Mouse (Mus musculus) thymus, postnatal 4 days (tissue): ENCODE results near the gene Dpf3.

Experiments used
- DNase-seq: peaks from one replicate; pipeline ENCODE4 v3.0.0; 2021

Dpf3 gene

DNA sequence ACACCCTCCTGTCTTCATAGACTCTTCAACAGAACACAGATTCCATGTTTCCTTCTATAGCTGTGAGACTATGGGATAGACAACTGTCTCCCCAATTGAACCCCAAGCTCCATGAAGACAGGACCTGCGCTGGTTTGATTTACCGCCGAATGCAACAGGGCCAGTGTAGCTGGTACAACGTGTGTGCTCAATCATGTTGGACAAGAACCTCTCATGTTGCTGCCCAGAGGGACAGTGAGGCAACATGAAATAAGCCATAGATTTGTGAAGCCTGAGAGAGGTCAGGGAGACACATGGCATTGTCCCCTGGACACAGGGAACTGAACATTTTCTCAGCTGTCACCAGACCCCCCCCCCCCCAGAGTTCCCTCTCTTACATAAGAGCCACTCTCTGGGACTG is 21.5 kb downstream of the Dpf3 start:
- DNase-seq: no peak

- DNase-seq: no peak
Observed at GRCm38 (mm10) chr12:83460272-83460671, 27.2 kb downstream of the Dpf3 start.

DNA sequence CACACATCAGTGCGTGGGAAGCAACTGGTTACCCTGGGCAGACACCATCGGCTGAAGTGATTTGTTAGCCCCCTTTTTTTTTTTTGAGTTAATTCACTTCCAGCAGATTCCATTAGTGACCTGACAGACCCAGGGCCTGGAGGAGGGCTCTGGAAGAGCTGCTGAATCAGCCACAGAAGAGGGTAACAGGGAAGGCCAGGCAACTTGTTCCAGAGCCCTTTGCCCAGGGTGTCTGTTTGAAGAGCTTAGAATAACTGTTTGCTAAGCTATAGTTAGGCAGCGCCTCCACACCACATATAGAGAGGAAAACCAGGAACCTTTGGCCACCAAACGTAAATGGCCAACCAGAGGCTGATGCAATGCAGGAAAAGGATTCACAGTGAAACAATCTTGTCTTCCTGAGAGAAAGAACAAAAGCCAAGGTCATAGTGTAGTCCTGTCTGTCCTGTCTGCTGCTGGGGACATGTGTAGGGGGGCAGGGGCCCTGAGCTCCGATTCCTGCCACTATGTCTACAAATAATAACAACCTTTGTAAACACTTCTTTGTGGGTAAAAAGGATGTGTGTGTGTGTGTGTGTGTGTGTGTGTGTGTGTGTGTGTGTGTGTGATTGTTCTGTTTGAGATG is 32.7 kb downstream of the Dpf3 start:
- no peak for DNase-seq

DNA sequence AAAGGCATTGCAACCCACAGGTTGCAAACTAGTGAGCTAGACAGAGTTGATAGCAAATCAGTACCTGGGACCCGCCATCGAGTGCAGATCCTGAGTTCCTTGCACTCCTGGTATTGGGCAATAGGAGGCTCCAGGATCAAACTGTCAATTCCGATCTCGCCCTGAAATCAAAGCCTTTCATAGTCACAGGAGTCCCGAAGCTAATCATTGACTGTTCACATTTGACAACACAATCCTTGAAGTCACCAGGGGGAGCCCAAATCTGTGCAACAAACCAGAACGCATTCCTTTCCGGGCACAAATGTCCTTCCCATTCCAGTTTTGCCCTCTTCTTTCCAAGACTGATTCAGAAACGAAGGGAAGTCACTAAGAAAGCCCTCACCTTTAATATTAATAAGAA is 35.7 kb downstream of the Dpf3 start:
- no peak for DNase-seq

GRCm38 (mm10) chr12:83450471-83450870 is 37.0 kb downstream of the Dpf3 start:
- no peak for DNase-seq

- no peak for DNase-seq
Observed at GRCm38 (mm10) chr12:83449202-83449601, 38.3 kb downstream of the Dpf3 start.

DNA sequence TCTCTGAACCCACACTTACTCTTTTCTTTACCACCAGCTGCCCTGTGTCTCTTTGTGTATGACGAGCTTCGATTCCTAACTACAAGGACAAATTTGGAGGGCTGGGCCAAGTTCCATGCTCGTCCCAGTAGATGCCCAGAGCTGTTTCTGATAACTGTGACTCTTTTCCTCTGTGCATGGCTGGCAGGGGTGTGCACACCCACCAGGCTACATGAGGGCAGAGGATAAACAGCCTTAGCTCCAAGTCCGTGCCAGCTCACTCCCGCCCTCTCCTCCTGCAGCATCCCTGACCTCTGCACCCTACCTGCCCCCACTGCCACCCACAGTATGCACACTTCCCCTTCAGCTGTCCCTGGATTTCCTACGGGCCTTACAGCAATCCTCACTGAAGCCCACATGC is 41.9 kb downstream of the Dpf3 start:
- DNase-seq: no peak

- DNase-seq: no peak
Observed at GRCm38 (mm10) chr12:83444448-83444847, 43.1 kb downstream of the Dpf3 start.

GRCm38 (mm10) chr12:83438002-83438401 is 49.5 kb downstream of the Dpf3 start:
- no peak for DNase-seq

DNA sequence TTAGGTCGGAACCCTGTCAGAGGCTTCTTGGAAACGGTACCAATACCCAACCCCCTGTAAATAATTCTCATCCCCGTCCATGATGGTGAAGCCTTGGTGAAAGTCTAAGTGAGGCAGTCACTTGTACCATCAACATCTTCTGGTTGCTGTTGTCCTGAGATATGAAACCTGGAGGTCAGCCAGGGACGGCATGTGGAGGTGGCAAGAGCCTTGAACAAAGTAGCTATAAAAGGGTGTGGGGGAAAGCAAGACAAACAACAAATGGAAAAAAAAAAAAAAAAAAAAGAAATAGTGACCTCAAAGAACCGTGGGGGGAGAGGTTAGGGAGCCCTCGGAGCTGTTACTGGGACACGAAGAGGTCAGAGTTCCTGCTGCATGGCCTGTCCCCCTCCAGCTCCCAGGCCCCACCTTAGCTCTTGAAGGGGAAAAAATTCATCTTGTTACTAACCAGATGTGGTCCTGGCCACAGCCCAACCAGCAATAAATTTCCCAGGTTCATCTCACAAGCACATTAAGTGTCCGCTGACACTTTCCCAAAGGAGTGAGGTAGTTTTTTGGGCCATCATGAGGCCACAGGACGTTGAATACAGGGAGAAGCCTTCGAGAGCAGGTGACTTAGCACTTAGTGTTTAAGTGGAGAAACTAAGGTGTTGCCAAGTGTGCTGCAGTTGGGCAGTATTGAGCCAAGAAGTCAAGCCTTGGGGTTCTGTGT is 53.4 kb downstream of the Dpf3 start:
- DNase-seq: no peak

GRCm38 (mm10) chr12:83433436-83433835 is 54.1 kb downstream of the Dpf3 start:
- DNase-seq: no peak

DNA sequence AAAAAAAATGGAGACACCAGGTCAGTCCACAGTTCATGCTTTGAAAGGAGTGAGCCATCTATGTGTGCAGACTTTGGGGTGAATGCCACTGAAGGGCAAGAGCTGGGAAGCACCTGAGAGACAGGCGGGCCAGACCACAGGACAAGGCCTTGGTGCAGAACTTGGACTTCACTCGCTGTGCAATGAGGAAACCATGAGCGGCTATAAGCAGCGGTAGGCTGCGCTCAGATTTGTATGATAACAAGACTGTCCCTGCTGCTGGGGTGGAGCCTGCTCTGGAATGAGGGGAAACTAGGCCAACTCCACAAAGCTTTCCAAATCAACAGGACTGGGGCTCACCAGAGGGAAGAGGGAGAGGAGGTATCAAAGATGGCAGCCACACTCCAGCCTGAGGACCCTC is 57.3 kb downstream of the Dpf3 start:
- DNase-seq: no peak

- no peak for DNase-seq
Observed at GRCm38 (mm10) chr12:83428016-83428415, 59.5 kb downstream of the Dpf3 start.

DNA sequence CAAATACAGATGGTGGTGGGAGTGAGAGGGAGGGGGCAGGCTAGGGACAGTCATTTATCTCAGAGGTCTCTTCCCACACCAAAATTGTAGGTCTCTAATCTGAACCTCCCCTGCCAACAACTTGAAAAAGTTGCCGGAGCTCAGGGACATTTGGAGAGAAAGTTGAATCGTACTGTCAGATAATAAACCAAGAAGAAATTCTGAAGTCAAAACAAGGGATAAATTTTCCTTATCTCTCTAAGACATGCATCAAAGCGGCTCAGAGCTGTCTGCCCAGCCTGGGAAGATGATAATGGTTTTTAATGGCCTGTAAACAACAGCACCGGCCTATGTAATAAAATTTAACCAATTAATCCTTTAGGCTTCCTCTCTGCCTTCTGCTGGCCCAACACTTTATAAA is 59.9 kb downstream of the Dpf3 start:
- DNase-seq: no peak

DNA sequence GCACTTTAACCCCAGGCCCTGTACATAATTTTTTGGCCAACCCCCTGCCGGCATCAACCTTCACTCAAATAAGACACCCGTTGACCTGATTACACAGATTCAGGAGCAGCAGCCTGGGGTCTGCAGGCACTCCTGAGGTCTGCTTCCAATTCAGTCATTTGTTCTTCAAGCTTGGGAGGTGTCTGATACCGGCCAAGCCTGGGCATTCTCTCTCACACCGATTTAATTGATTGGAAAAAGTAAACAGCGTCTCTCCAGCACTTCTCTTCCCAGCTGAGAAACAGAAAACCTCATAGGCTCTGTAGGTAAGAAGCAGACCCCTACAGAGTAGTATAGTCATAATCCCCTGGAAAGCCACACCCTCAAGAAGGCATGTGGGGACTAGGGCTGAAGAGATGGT is 61.2 kb downstream of the Dpf3 start:
- DNase-seq: no peak

GRCm38 (mm10) chr12:83425736-83426135 is 61.8 kb downstream of the Dpf3 start:
- no peak for DNase-seq

- no peak for DNase-seq
Observed at GRCm38 (mm10) chr12:83424720-83425444, 62.6 kb downstream of the Dpf3 start.

DNA sequence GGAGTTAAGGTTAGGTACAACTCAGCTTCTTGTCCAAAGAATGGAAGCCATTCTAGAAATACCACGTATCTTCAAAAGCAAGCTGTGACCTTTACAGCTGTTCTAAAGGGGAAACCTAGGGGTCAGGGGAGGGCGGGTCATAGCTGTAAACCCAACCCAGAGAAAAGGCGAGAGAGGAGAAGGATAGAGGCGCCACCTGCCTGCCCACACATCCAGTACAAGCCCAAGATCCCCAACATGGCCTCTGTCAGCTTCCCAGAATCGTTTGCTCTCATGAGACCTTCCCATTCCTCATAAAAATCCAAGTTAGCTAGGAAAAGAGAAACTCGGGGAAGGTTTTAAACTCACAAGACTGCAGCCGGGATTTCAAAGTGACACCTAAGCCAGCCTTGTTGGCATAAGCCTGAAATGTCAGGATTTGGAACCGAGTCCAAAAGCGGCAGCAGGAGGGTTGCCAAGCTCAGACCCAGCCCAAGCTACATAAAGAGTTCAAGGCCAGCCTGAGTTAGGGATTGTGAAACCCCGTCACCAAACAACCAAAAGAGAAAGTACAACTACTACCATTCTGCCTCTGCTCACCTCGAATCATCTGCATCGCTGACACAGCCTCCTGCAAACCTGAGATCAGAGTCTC is 63.3 kb downstream of the Dpf3 start:
- no peak for DNase-seq

DNA sequence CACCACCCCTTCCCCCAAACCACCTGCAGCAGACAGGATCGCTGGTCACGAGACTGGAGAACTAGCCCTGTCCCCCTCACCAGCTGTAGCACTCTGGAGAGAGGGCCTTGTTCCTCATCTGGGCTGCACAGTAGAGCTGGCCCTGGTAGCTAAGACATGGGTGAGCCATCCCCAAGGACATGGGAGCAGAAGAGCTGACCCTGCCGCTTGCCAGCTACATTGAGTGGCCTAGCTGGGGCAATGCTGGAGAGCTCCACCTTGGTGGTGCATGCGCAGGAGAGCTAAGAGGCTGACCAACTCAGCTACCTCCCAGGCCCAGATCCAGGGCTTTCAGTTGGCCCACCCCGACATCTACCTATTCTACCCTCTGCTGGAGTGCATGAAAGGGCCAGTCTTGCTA is 67.2 kb downstream of the Dpf3 start:
- DNase-seq: no peak

GRCm38 (mm10) chr12:83415207-83415606 is 72.3 kb downstream of the Dpf3 start:
- DNase-seq: no peak

DNA sequence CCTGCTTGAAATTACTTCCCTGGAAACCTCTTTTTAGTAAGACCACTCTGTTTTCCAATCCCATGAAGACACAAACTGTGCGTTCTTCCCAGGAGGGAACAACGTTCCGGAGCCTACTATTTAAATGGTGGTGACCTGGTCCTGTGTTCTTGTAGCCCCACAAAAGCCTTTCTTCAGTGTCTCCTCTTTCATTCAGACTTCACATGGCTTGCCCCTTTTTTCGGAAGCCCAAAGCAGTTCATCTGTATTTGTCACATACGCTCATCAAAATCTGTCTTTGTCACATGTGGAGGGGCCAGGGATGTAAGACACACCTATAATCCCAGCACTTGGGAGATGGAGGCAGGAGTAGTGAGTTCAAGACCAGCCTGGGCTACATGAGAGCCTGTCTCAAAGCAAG is 73.8 kb downstream of the Dpf3 start:
- no peak for DNase-seq

- DNase-seq: no peak
Observed at GRCm38 (mm10) chr12:83411721-83412521, 75.6 kb downstream of the Dpf3 start.

DNA sequence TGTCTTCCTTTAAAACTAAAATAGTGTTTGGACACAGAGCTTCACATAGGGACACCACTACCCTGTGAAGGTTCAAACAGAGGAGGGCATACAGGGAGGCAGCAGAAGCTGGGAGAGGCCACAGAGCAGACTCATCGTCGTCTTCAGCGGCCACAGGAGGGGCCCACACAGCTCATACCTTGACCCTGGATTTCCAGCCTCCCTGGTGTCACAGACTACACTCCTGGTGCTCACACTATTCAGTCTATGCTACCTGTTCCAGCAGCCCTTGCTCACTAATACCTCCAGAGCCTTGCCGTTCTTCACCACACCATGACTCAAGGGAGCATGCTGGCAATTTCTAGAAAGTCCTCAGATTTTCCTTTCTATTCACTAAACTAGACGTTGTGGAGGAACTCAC is 76.5 kb downstream of the Dpf3 start:
- DNase-seq: no peak
